ENCODE assay signal across 13 mouse cellular contexts in the genomic region with DNA sequence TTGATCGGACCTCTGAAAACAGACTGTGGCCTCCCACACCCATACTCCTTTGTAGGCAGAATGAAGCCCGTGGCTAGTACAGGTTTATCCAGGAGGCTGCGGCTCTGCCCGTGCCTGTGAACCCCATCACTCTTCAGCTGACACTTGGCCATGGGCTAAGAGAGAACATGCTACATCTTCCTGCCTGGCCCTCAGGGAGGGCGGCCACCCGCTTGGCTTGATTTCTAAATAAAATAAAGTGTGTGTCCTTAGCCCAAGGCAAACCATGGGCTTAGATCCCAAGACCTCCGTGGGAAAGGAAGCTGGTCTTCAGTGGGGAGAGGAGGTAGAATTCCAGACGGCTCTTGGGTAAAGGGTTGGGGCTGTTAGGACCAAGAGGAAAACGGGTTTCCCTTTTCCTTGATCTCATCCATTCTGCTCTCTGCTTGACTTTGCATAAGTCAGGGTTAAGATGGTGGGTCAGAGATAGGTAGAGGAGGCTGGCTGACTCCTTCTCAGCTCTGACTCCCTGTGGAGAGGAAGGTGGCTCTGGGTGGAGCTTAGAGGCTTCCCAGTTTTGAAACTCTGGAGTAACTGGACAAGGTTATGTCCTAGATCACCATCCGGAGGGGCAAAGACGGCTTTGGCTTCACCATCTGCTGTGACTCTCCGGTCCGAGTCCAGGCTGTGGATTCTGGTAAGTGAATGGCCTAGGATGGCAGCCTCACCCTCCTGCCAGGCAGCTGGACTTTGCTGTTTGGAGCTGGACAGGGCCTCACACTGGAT.
DNase-seq lines count a peak whose midpoint lies in the region; ATAC-seq and TF ChIP-seq lines count a peak whose summit lies in the region.
"Had no signal": no experiment of that assay in that cellular context is flagged by ENCODE, and none has a peak within 500 bp of the region (broad histone marks: within the 10 kb centered on the region; RNA-seq: fewer than 3 reads in every experiment).

No protein-coding gene starts in this region.

- intact Hi-C loops in gastrocnemius, adult 2 months (cut with DNase I) = no loop called here

- H3K4me2 ChIP-seq in kidney, postnatal 0 days (ENCODE audit: low read length) = peak overlapping the region; percentile 45; the same call in 1 of the 2 replicates
- H3K4me2 ChIP-seq in heart, embryonic 16.5 days (ENCODE audit: low read depth, low read length) = peak overlapping the region; percentile 54

- H3K36me3 ChIP-seq in kidney, postnatal 0 days (ENCODE audit: insufficient read depth, low read length) = no peaks in the 10 kb centered on the region
- no peaks in the 10 kb centered on the region; the same call in 1 of the 2 replicates for H3K36me3 ChIP-seq in heart, embryonic 16.5 days (ENCODE audit: control insufficient read depth, insufficient read depth)
- H3K36me3 ChIP-seq in thymus, adult 2 months (ENCODE audit: control insufficient read depth, insufficient read depth, low read length) = no peaks in the 10 kb centered on the region

- H3K4me3 ChIP-seq in gastrocnemius, adult 2 months = peak overlapping the region; percentile 72
- no peak overlapping the region for H3K4me3 ChIP-seq in kidney, postnatal 0 days (replicated peaks; ENCODE audit: low read depth, low read length)
- H3K4me3 ChIP-seq in brown adipose tissue, adult 24 weeks (ENCODE audit: insufficient read depth, low read depth, low read length) = peak overlapping the region; percentile 49
- peak overlapping the region; percentile 19 for H3K4me3 ChIP-seq in heart, embryonic 16.5 days (ENCODE audit: low read length)
- no peak overlapping the region for H3K4me3 ChIP-seq in thymus, adult 2 months (ENCODE audit: control insufficient read depth, insufficient read depth, low read length)

- no peak for DNase-seq in gastrocnemius, adult 2 months
- DNase-seq in gastrocnemius, postnatal 25 days = no peak
- DNase-seq in kidney, postnatal 0 days (ENCODE audit: low spot score) = no peak
- DNase-seq in kidney, adult 18-20 months = no peak
- no peak for DNase-seq in adipocyte (ENCODE audit: low spot score)
- DNase-seq in thymus, adult 2 months = no peak
- DNase-seq: cerebellum, postnatal 36 days; kidney, postnatal 14 days; right cerebral cortex, postnatal 4 days had no signal

- no peak for TF ChIP-seq CTCF in gastrocnemius, adult 2 months (IDR thresholded peaks at IDR 0.05)
- TF ChIP-seq CTCF in kidney, postnatal 0 days (IDR thresholded peaks at IDR 0.05; ENCODE audit: low read depth) = no peak
- no peak for TF ChIP-seq CTCF in thymus, adult 2 months (IDR thresholded peaks at IDR 0.05; ENCODE audit: borderline replicate concordance, control insufficient read depth, extremely low read depth, insufficient read depth, low read length, poor library complexity)

- TF ChIP-seq POLR2A in thymus, adult 2 months (IDR thresholded peaks at IDR 0.05; ENCODE audit: control insufficient read depth, extremely low read depth, insufficient read depth, low read length, poor library complexity) = no peak

- no peaks in the 10 kb centered on the region for H3K9me3 ChIP-seq in kidney, postnatal 0 days (replicated peaks; ENCODE audit: low read length)
- H3K9me3 ChIP-seq in heart, embryonic 16.5 days (replicated peaks; ENCODE audit: control insufficient read depth, low read length) = no peaks in the 10 kb centered on the region

- no peak for ATAC-seq in kidney, postnatal 0 days (replicated peaks; ENCODE audit: low FRiP score, low read depth)
- ATAC-seq in heart, embryonic 16.5 days (replicated peaks; ENCODE audit: extremely low read depth, insufficient read depth, low FRiP score) = no peak
- ATAC-seq: activated CD4-positive, CD25-positive, alpha-beta regulatory T cell, adult 4 months had no signal

- H3K9ac ChIP-seq in kidney, postnatal 0 days (ENCODE audit: low read depth, low read length) = no peak overlapping the region
- H3K9ac ChIP-seq in heart, embryonic 16.5 days (ENCODE audit: low read length) = peak overlapping the region; percentile 47; the same call in 1 of the 2 replicates
- H3K9ac ChIP-seq: liver, embryonic 14.5 days had no signal

- peaks cover 19% of the 10 kb centered on the region for H3K4me1 ChIP-seq in kidney, postnatal 0 days (replicated peaks; ENCODE audit: insufficient read depth, low read length)
- H3K4me1 ChIP-seq in brown adipose tissue, adult 24 weeks (ENCODE audit: control insufficient read depth, insufficient read depth, insufficient read length, low read length) = peaks cover 15% of the 10 kb centered on the region
- H3K4me1 ChIP-seq in heart, embryonic 16.5 days (ENCODE audit: control insufficient read depth, insufficient read depth, low read length) = peaks cover 39% of the 10 kb centered on the region
- peaks cover 18% of the 10 kb centered on the region for H3K4me1 ChIP-seq in thymus, adult 2 months (replicated peaks; ENCODE audit: control insufficient read depth, insufficient read depth, low read length)

- H3K27me3 ChIP-seq in kidney, postnatal 0 days (ENCODE audit: insufficient read depth, low read length) = no peaks in the 10 kb centered on the region
- H3K27me3 ChIP-seq in heart, embryonic 16.5 days (ENCODE audit: control insufficient read depth, insufficient read depth, low read length) = peaks cover 10% of the 10 kb centered on the region
- H3K27me3 ChIP-seq in thymus, adult 2 months (ENCODE audit: control insufficient read depth, insufficient read depth, low read length) = no peaks in the 10 kb centered on the region

- H3K27ac ChIP-seq in gastrocnemius, adult 2 months = peak overlapping the region; percentile 88
- peak overlapping the region; percentile 50 for H3K27ac ChIP-seq in kidney, postnatal 0 days
- peak overlapping the region; percentile 88 for H3K27ac ChIP-seq in brown adipose tissue, adult 24 weeks (replicated peaks; ENCODE audit: low read depth, low read length)
- H3K27ac ChIP-seq in heart, embryonic 16.5 days (ENCODE audit: low read length) = peak overlapping the region; percentile 67
- H3K27ac ChIP-seq in thymus, adult 2 months (ENCODE audit: control insufficient read depth, insufficient read depth, low read length) = no peak overlapping the region
- H3K27ac ChIP-seq: liver, embryonic 14.5 days had no signal

- 49% methylated on average over 13 of the region's 13 CpGs for WGBS in kidney, postnatal 0 days
- WGBS in heart, embryonic 16.5 days = 73% methylated on average over 13 of the region's 13 CpGs
- WGBS in thymus, adult 2 months = 96% methylated on average over 13 of the region's 13 CpGs

Comparison
In these comparisons a context has a peak if more than half of its experiments do, and no peak if none do; other contexts are left out.
1. H3K4me3 ChIP-seq: peak in gastrocnemius, adult 2 months (single experiment), brown adipose tissue, adult 24 weeks (single experiment) and heart, embryonic 16.5 days (single experiment); none in kidney, postnatal 0 days (single experiment) and thymus, adult 2 months (single experiment).